Mouse (Mus musculus): ENCODE data around the gene Cyp2d26.

The Cyp2d26 gene

GRCm38 (mm10) chr15:82763631-82764420 lies 30.3 kb downstream of the Cyp2d26 start, which contains the start of gene Cyp2d40:
Gene Cyp2d40 (minus strand): TSS chr15:82764183.
- DNase-seq (ENCODE audit: low read depth in 2 of 2, low spot score in 2 of 2): no peak

GRCm38 (mm10) chr15:82748141-82748540 lies 46.0 kb downstream of the Cyp2d26 start:
- DNase-seq (ENCODE audit: low read depth in 2 of 2, low spot score in 2 of 2): no peak

GRCm38 (mm10) chr15:82747516-82747915 lies 46.6 kb downstream of the Cyp2d26 start:
- DNase-seq (ENCODE audit: low read depth in 2 of 2, low spot score in 2 of 2): no peak

Measured in CD8-positive naive resting alpha-beta T cell, adult 2 months (primary cell).